Mouse (Mus musculus): Measurements from ENCODE around the gene Ftcd. TPM values are rescaled to one million over a fixed set of nuclear protein-coding genes. Genes with fewer than 3 reads are reported as not detected.
A peak's percentile ranks its signal among the peaks of the same experiment; 100 is the strongest.

The Ftcd gene
- polyA plus RNA-seq, 1 experiment = not detected

- Histone ChIP-seq H3K36me3 (ENCODE audit: control insufficient read depth, insufficient read depth, low read length, poor library complexity, severe bottlenecking) (peaks cover 22% of the 10 kb centered on the region), H3K27me3 (ENCODE audit: control insufficient read depth, insufficient read depth, low read length, poor library complexity, severe bottlenecking) (no peaks in the 10 kb centered on the region)
Observed at GRCm38 (mm10) chr10:76554061-76554460, 21.4 kb upstream of the Ftcd start.

GRCm38 (mm10) chr10:76561972-76562371 is 13.5 kb upstream of the Ftcd start, which contains the start of gene Spatc1l:
Spatc1l (plus strand) TSS chr10:76562272.
- no peak within 1 kb of the TSS for H3K4me3 ChIP-seq (ENCODE audit: low read depth, low read length)
- H3K9me3 ChIP-seq (replicated peaks; ENCODE audit: control insufficient read depth, insufficient read depth, low read length, poor library complexity, severe bottlenecking) = no peaks in the 10 kb centered on the region
- no peak within 1 kb of the TSS for H3K27ac ChIP-seq (ENCODE audit: insufficient read depth, low read length)
- TF ChIP-seq POLR2A (IDR thresholded peaks at IDR 0.05; ENCODE audit: insufficient read depth, low read length) = no peak
- no peak for TF ChIP-seq EP300 (IDR thresholded peaks at IDR 0.05; ENCODE audit: insufficient read depth, low read depth, low read length)
- TF ChIP-seq CTCF (IDR thresholded peaks at IDR 0.05; ENCODE audit: low read depth, low read length) = no peak
- H3K36me3 ChIP-seq (ENCODE audit: control insufficient read depth, insufficient read depth, low read length, poor library complexity, severe bottlenecking) = no peaks in the 10 kb centered on the region
- H3K27me3 ChIP-seq (ENCODE audit: control insufficient read depth, insufficient read depth, low read length, poor library complexity, severe bottlenecking) = no peaks in the 10 kb centered on the region
- no peaks in the 10 kb centered on the region for H3K4me1 ChIP-seq (ENCODE audit: control insufficient read depth, insufficient read depth, low read length)
- H3K9ac ChIP-seq (ENCODE audit: low read depth, poor library complexity, severe bottlenecking) = no peak within 1 kb of the TSS

More at GRCm38 (mm10) chr10:76554061-76554460, 21.4 kb upstream of the Ftcd start:
- Histone ChIP-seq H3K27ac (ENCODE audit: insufficient read depth, low read length) (no peak overlapping the region), H3K9me3 (replicated peaks; ENCODE audit: control insufficient read depth, insufficient read depth, low read length, poor library complexity, severe bottlenecking) (no peaks in the 10 kb centered on the region), H3K4me3 (ENCODE audit: low read depth, low read length) (no peak overlapping the region), H3K4me1 (ENCODE audit: control insufficient read depth, insufficient read depth, low read length) (no peaks in the 10 kb centered on the region), H3K9ac (ENCODE audit: low read depth, poor library complexity, severe bottlenecking) (no peak overlapping the region)
- no peak for TF ChIP-seq POLR2A (IDR thresholded peaks at IDR 0.05; ENCODE audit: insufficient read depth, low read length)

GRCm38 (mm10) chr10:76569996-76570685 is 5.3 kb upstream of the Ftcd start:
- Histone ChIP-seq H3K36me3 (ENCODE audit: control insufficient read depth, insufficient read depth, low read length, poor library complexity, severe bottlenecking) (no peaks in the 10 kb centered on the region), H3K4me3 (ENCODE audit: low read depth, low read length) (peak overlapping the region; percentile 11; the same call in 1 of the 2 replicates), H3K9me3 (replicated peaks; ENCODE audit: control insufficient read depth, insufficient read depth, low read length, poor library complexity, severe bottlenecking) (no peaks in the 10 kb centered on the region), H3K27me3 (ENCODE audit: control insufficient read depth, insufficient read depth, low read length, poor library complexity, severe bottlenecking) (no peaks in the 10 kb centered on the region), H3K9ac (ENCODE audit: low read depth, poor library complexity, severe bottlenecking) (no peak overlapping the region), H3K4me1 (ENCODE audit: control insufficient read depth, insufficient read depth, low read length) (no peaks in the 10 kb centered on the region), H3K27ac (ENCODE audit: insufficient read depth, low read length) (no peak overlapping the region)
- TF ChIP-seq POLR2A (IDR thresholded peaks at IDR 0.05; ENCODE audit: insufficient read depth, low read length) = no peak
- no peak for TF ChIP-seq CTCF (IDR thresholded peaks at IDR 0.05; ENCODE audit: low read depth, low read length)
- no peak for TF ChIP-seq EP300 (IDR thresholded peaks at IDR 0.05; ENCODE audit: insufficient read depth, low read depth, low read length)

- TF ChIP-seq EP300 (IDR thresholded peaks at IDR 0.05; ENCODE audit: insufficient read depth, low read depth, low read length) (no peak), POLR2A (IDR thresholded peaks at IDR 0.05; ENCODE audit: insufficient read depth, low read length) (no peak), CTCF (IDR thresholded peaks at IDR 0.05; ENCODE audit: low read depth, low read length) (no peak)
Observed at GRCm38 (mm10) chr10:76571070-76571469, 4.4 kb upstream of the Ftcd start.

GRCm38 (mm10) chr10:76572151-76572550 is 3.3 kb upstream of the Ftcd start:
- H3K4me3 ChIP-seq (ENCODE audit: low read depth, low read length) = no peak overlapping the region
- no peaks in the 10 kb centered on the region for H3K4me1 ChIP-seq (ENCODE audit: control insufficient read depth, insufficient read depth, low read length)
- no peak for TF ChIP-seq CTCF (IDR thresholded peaks at IDR 0.05; ENCODE audit: low read depth, low read length)
- no peak overlapping the region for H3K9ac ChIP-seq (ENCODE audit: low read depth, poor library complexity, severe bottlenecking)
- H3K36me3 ChIP-seq (ENCODE audit: control insufficient read depth, insufficient read depth, low read length, poor library complexity, severe bottlenecking) = no peaks in the 10 kb centered on the region
- no peaks in the 10 kb centered on the region for H3K9me3 ChIP-seq (replicated peaks; ENCODE audit: control insufficient read depth, insufficient read depth, low read length, poor library complexity, severe bottlenecking)
- H3K27me3 ChIP-seq (ENCODE audit: control insufficient read depth, insufficient read depth, low read length, poor library complexity, severe bottlenecking) = no peaks in the 10 kb centered on the region
- H3K27ac ChIP-seq (ENCODE audit: insufficient read depth, low read length) = no peak overlapping the region

More at GRCm38 (mm10) chr10:76571070-76571469, 4.4 kb upstream of the Ftcd start:
- Histone ChIP-seq H3K9ac (ENCODE audit: low read depth, poor library complexity, severe bottlenecking) (no peak overlapping the region), H3K27ac (ENCODE audit: insufficient read depth, low read length) (no peak overlapping the region), H3K4me1 (ENCODE audit: control insufficient read depth, insufficient read depth, low read length) (no peaks in the 10 kb centered on the region), H3K27me3 (ENCODE audit: control insufficient read depth, insufficient read depth, low read length, poor library complexity, severe bottlenecking) (no peaks in the 10 kb centered on the region), H3K36me3 (ENCODE audit: control insufficient read depth, insufficient read depth, low read length, poor library complexity, severe bottlenecking) (no peaks in the 10 kb centered on the region), H3K4me3 (ENCODE audit: low read depth, low read length) (no peak overlapping the region), H3K9me3 (replicated peaks; ENCODE audit: control insufficient read depth, insufficient read depth, low read length, poor library complexity, severe bottlenecking) (no peaks in the 10 kb centered on the region)

- H3K4me1 ChIP-seq (ENCODE audit: control insufficient read depth, insufficient read depth, low read length) = no peaks in the 10 kb centered on the region
- no peak overlapping the region for H3K27ac ChIP-seq (ENCODE audit: insufficient read depth, low read length)
- no peaks in the 10 kb centered on the region for H3K27me3 ChIP-seq (ENCODE audit: control insufficient read depth, insufficient read depth, low read length, poor library complexity, severe bottlenecking)
- no peaks in the 10 kb centered on the region for H3K36me3 ChIP-seq (ENCODE audit: control insufficient read depth, insufficient read depth, low read length, poor library complexity, severe bottlenecking)
- no peak for TF ChIP-seq POLR2A (IDR thresholded peaks at IDR 0.05; ENCODE audit: insufficient read depth, low read length)
- no peak for TF ChIP-seq EP300 (IDR thresholded peaks at IDR 0.05; ENCODE audit: insufficient read depth, low read depth, low read length)
- TF ChIP-seq CTCF (IDR thresholded peaks at IDR 0.05; ENCODE audit: low read depth, low read length) = no peak
- no peak overlapping the region for H3K4me3 ChIP-seq (ENCODE audit: low read depth, low read length)
- H3K9ac ChIP-seq (ENCODE audit: low read depth, poor library complexity, severe bottlenecking) = no peak overlapping the region
- H3K9me3 ChIP-seq (replicated peaks; ENCODE audit: control insufficient read depth, insufficient read depth, low read length, poor library complexity, severe bottlenecking) = no peaks in the 10 kb centered on the region
Observed at GRCm38 (mm10) chr10:76576920-76577319, 1.5 kb downstream of the Ftcd start.

All from ES-Bruce4 (cell line).